Mouse (Mus musculus) CH12.LX (cell line): ENCODE data around the gene Nox1. TPM values are rescaled to one million over a fixed set of nuclear protein-coding genes. Genes with fewer than 3 reads are reported as not detected.
A peak's percentile ranks its signal among the peaks of the same experiment; 100 is the strongest.

Experiments used
- DNase-seq: peaks from one replicate; pipeline ENCODE4 v3.0.0-alpha.2; 2013; ENCODE audit errors: extremely low read depth
- H3K27ac ChIP-seq: 2 replicates; pipeline ENCODE4 v1.5.1; 2012; ENCODE audit warnings: low read depth, mild to moderate bottlenecking, control low read depth, moderate library complexity; ENCODE audit not compliant: insufficient read depth
- H3K27me3 ChIP-seq: replicated peaks from 2 replicates; pipeline ENCODE3; 2012; ENCODE audit warnings: inconsistent platforms
- H3K36me3 ChIP-seq, 2 experiments: replicated peaks in 1 of 2; 2 replicates each; pipeline versions ENCODE3 to v1.6.1; 2012; ENCODE audit warnings: inconsistent platforms in 1 of 2, low read length in 1 of 2, mild to moderate bottlenecking in 1 of 2, mixed read lengths in 1 of 2, moderate library complexity in 1 of 2; ENCODE audit not compliant: control insufficient read depth in 1 of 2, insufficient read depth in 1 of 2
- H3K4me1 ChIP-seq, 2 experiments: 2 replicates each; pipeline ENCODE4 v1.6.1; 2012; ENCODE audit warnings: inconsistent platforms in 1 of 2, moderate library complexity in 1 of 2; ENCODE audit not compliant: insufficient read depth in 2 of 2, control insufficient read depth in 1 of 2
- H3K4me2 ChIP-seq: 2 replicates; pipeline ENCODE4 v1.6.1; 2012; ENCODE audit warnings: low read depth, mild to moderate bottlenecking, control low read depth; ENCODE audit not compliant: poor library complexity, insufficient read depth, severe bottlenecking
- H3K4me3 ChIP-seq, 3 experiments: fragments of 150-350 bp in 1 of 3; sonication (generic) in 1 of 3; replicated peaks in 1 of 3; 2 replicates each; pipeline versions ENCODE3 to v1.5.1; 2011 to 2012; ENCODE audit warnings: low read depth in 2 of 3, low read length in 2 of 3, mild to moderate bottlenecking in 2 of 3, moderate library complexity in 2 of 3, control low read depth in 1 of 3, improper control_type of control experiment in 1 of 3, inconsistent platforms in 1 of 3, mixed read lengths in 1 of 3; ENCODE audit not compliant: poor library complexity in 1 of 3
- H3K79me2 ChIP-seq: replicated peaks from 2 replicates; pipeline ENCODE4 v1.6.1; 2012; ENCODE audit warnings: mild to moderate bottlenecking, moderate library complexity; ENCODE audit not compliant: control insufficient read depth, poor library complexity, insufficient read depth, severe bottlenecking; ENCODE audit errors: extremely low read depth
- H3K9ac ChIP-seq: 2 replicates; pipeline ENCODE4 v1.6.1; 2012; ENCODE audit warnings: low read depth, mild to moderate bottlenecking, control low read depth, moderate library complexity; ENCODE audit not compliant: insufficient read depth
- H3K9me3 ChIP-seq: replicated peaks from 2 replicates; pipeline ENCODE3; 2012; ENCODE audit warnings: low read length, inconsistent platforms, mixed read lengths
- BHLHE40 ChIP-seq: IDR thresholded peaks from 2 replicates; pipeline ENCODE4 v1.6.1; 2011; ENCODE audit warnings: mild to moderate bottlenecking, low read depth, low read length, improper control_type of control experiment
- CHD1 ChIP-seq: IDR thresholded peaks from 2 replicates; pipeline ENCODE4 v1.6.1; 2012; ENCODE audit warnings: low read depth, low read length, improper control_type of control experiment, inconsistent platforms
- CHD2 ChIP-seq: IDR thresholded peaks from 2 replicates; pipeline ENCODE4 v1.6.1; 2011; ENCODE audit warnings: low read length, improper control_type of control experiment
- CTCF ChIP-seq, 2 experiments: IDR thresholded peaks in 1 of 2; conservative IDR thresholded peaks in 1 of 2; 2 replicates each; pipeline ENCODE4 v1.5.1; 2011 to 2012; ENCODE audit warnings: low read depth in 2 of 2, low read length in 2 of 2, improper control_type of control experiment in 1 of 2, inconsistent platforms in 1 of 2, mild to moderate bottlenecking in 1 of 2, moderate library complexity in 1 of 2
- E2F4 ChIP-seq: IDR thresholded peaks from 2 replicates; pipeline ENCODE4 v1.6.1; 2011; ENCODE audit warnings: low read depth, low read length, improper control_type of control experiment; ENCODE audit not compliant: insufficient replicate concordance
- EP300 ChIP-seq: IDR thresholded peaks from 2 replicates; pipeline ENCODE4 v1.6.1; 2011; ENCODE audit warnings: low read length, improper control_type of control experiment
- IRF4 ChIP-seq: IDR thresholded peaks from 2 replicates; pipeline ENCODE4 v1.6.1; 2014; ENCODE audit warnings: low read depth, mild to moderate bottlenecking, inconsistent platforms, low read length, improper control_type of control experiment
- JUN ChIP-seq: IDR thresholded peaks from 2 replicates; pipeline ENCODE4 v1.6.1; 2011; ENCODE audit warnings: low read depth, mild to moderate bottlenecking, low read length, improper control_type of control experiment, moderate library complexity; ENCODE audit not compliant: insufficient read depth
- JUND ChIP-seq: conservative IDR thresholded peaks from 2 replicates; pipeline ENCODE4 v1.6.1; 2011; ENCODE audit warnings: low read depth, low read length, improper control_type of control experiment
- MXI1 ChIP-seq: IDR thresholded peaks from 2 replicates; pipeline ENCODE4 v1.6.1; 2011; ENCODE audit warnings: mild to moderate bottlenecking, low read depth, low read length, improper control_type of control experiment
- MYC ChIP-seq: IDR thresholded peaks from 2 replicates; pipeline ENCODE4 v1.6.1; 2011; ENCODE audit warnings: low read depth, mild to moderate bottlenecking, improper control_type of control experiment, low read length
- NELFE ChIP-seq: IDR thresholded peaks from 2 replicates; pipeline ENCODE4 v1.6.1; 2011; ENCODE audit warnings: low read depth, low read length, improper control_type of control experiment
- NRF1 ChIP-seq: IDR thresholded peaks from 2 replicates; pipeline ENCODE4 v1.6.1; 2014; ENCODE audit warnings: low read depth, mild to moderate bottlenecking, inconsistent platforms, low read length, improper control_type of control experiment, moderate library complexity
- PAX5 ChIP-seq: IDR thresholded peaks from 2 replicates; pipeline ENCODE4 v1.6.1; 2012; ENCODE audit warnings: low read length, inconsistent platforms, mixed read lengths
- RAD21 ChIP-seq: IDR thresholded peaks from 2 replicates; pipeline ENCODE4 v1.6.1; 2011; ENCODE audit warnings: low read depth, mild to moderate bottlenecking, low read length, improper control_type of control experiment, moderate library complexity
- RCOR1 ChIP-seq: conservative IDR thresholded peaks from 2 replicates; pipeline ENCODE4 v1.6.1; 2012; ENCODE audit warnings: low read depth, mild to moderate bottlenecking, inconsistent platforms, low read length, improper control_type of control experiment
- SMC3 ChIP-seq: IDR thresholded peaks from 2 replicates; pipeline ENCODE4 v1.6.1; 2011; ENCODE audit warnings: low read depth, low read length, improper control_type of control experiment
- UBTF ChIP-seq: IDR thresholded peaks from 2 replicates; pipeline ENCODE4 v1.6.1; 2012; ENCODE audit warnings: low read depth, mild to moderate bottlenecking, inconsistent platforms, low read length, improper control_type of control experiment, moderate library complexity
- USF2 ChIP-seq: conservative IDR thresholded peaks from 2 replicates; pipeline ENCODE4 v1.6.1; 2011; ENCODE audit warnings: low read depth, low read length, improper control_type of control experiment
- ZKSCAN1 ChIP-seq: IDR thresholded peaks from 2 replicates; pipeline ENCODE4 v1.6.1; 2012; ENCODE audit warnings: low read depth, inconsistent platforms, low read length, improper control_type of control experiment, borderline replicate concordance
- ZMIZ1 ChIP-seq: IDR thresholded peaks from 2 replicates; pipeline ENCODE4 v1.6.1; 2012; ENCODE audit warnings: low read depth, mild to moderate bottlenecking, inconsistent platforms, low read length, improper control_type of control experiment
- dilution Hi-C: fragments of 300-500 bp; cut with MboI; formaldehyde crosslinking; loops from 2 replicates; pipeline ENCODE4 v1.14.3; 2020; ENCODE audit warnings: low sequenced_read_pairs; ENCODE audit not compliant: extremely low pct_unique_long_range_greater_than_20kb, extremely low pct_ligation_motif_present
- in situ Hi-C: fragments of 300-500 bp; cut with MboI; formaldehyde crosslinking; loops from 3 replicates; pipeline ENCODE4 v1.14.3; 2019; ENCODE audit warnings: low sequenced_read_pairs, low pct_ligation_motif_present, low pct_unique_long_range_greater_than_20kb, mixed read lengths
- polyA plus RNA-seq: library from polyadenylated mRNA; unstranded; fragments of >175 nt; gene quantifications from 2 replicates; pipeline ENCODE4 v1.2.1, GENCODE M21; 2012; ENCODE audit warnings: low read depth; ENCODE audit not compliant: insufficient read length
- total RNA-seq, 2 experiments: library from RNA; depleted of rRNA; stranded (reverse); fragments of 300-350 nt in 1 of 2; fragments of >200 nt in 1 of 2; gene quantifications; 2 replicates each; pipeline ENCODE4 v1.2.3; 2012 to 2014

Nox1 gene
- total and polyA plus RNA-seq, 3 experiments, result 0.04 to 0.77 (median 0.47) TPM

GRCm38 (mm10) chrX:134132295-134132694 is 89.5 kb downstream of the Nox1 start:
- H3K4me1 ChIP-seq, result peaks cover 9 to 25% of the 10 kb centered on the region in 2 experiments; a peak in 3 of 4 replicates
- peak; percentile 57 for TF ChIP-seq RAD21
- peak; percentile 33 for TF ChIP-seq SMC3
- TF ChIP-seq CTCF (conservative IDR thresholded peaks at IDR 0.05 in 1 of 2, IDR thresholded peaks at IDR 0.05 in 1 of 2; ENCODE audit: low read depth in 2 of 2, low read length in 2 of 2), result peak in 1 of 2 experiments; percentile 52; a peak in 2 of 4 replicates
- TF ChIP-seq NELFE, result no peak
- TF ChIP-seq, all 38 proteins: peak for 3
- dilution Hi-C loops, result no loop called here
- Histone ChIP-seq H3K4me2 (no peak overlapping the region), H3K4me3 (no peak overlapping the region), H3K36me3 (no peaks in the 10 kb centered on the region), H3K9me3 (no peaks in the 10 kb centered on the region), H3K9ac (no peak overlapping the region), H3K27me3 (no peaks in the 10 kb centered on the region), H3K79me2 (no peaks in the 10 kb centered on the region), H3K27ac (no peak overlapping the region)
- DNase-seq, result no peak
- in situ Hi-C loops, result loop anchor here (10.0 kb wide), 1 partner anchor 93 kb away; the partner anchor contains the start of gene Nox1

- no peak overlapping the region for H3K4me3 ChIP-seq
- TF ChIP-seq USF2 (no peak), MXI1 (no peak), E2F4 (no peak), RCOR1 (no peak), UBTF (no peak), ZMIZ1 (no peak), NELFE (no peak), JUN (no peak), CTCF (conservative IDR thresholded peaks at IDR 0.05 in 1 of 2, IDR thresholded peaks at IDR 0.05 in 1 of 2; ENCODE audit: low read depth in 2 of 2, low read length in 2 of 2) (no peak), MYC (no peak), BHLHE40 (no peak), IRF4 (no peak), PAX5 (no peak), CHD2 (no peak), EP300 (no peak), JUND (no peak), CHD1 (no peak), ZKSCAN1 (no peak), SMC3 (no peak), NRF1 (no peak)
- TF ChIP-seq, all 38 proteins: peak for 0
- dilution Hi-C loops (no loop called here), in situ Hi-C loops (no loop called here)
- Histone ChIP-seq H3K27ac (no peak overlapping the region), H3K9ac (no peak overlapping the region), H3K9me3 (no peaks in the 10 kb centered on the region), H3K36me3 (no peaks in the 10 kb centered on the region), H3K4me2 (no peak overlapping the region), H3K4me1 (peaks cover 9 to 31% of the 10 kb centered on the region in 2 experiments; a peak in 3 of 4 replicates), H3K27me3 (no peaks in the 10 kb centered on the region), H3K79me2 (no peaks in the 10 kb centered on the region)
- DNase-seq, result no peak
Measured at GRCm38 (mm10) chrX:134128549-134128948, 93.2 kb downstream of the Nox1 start.
